Mouse (Mus musculus) limb, embryonic 15.5 days (tissue): ENCODE measurements around the gene Zmiz1. TPM values are rescaled to one million over a fixed set of nuclear protein-coding genes. Genes with fewer than 3 reads are reported as not detected.
A peak's percentile ranks its signal among the peaks of the same experiment; 100 is the strongest.

Experiments
- ATAC-seq: fragments of 200-750 bp; cut with Nextera tagmentation; 2 replicates; pipeline ENCODE4 v1.8.0; 2017; ENCODE audit warnings: low read depth, moderate TSS enrichment; ENCODE audit not compliant: insufficient number of reproducible peaks, low FRiP score, low TSS enrichment
- H3K27ac ChIP-seq: fragments of 300-500 bp; sonication (generic); 2 replicates; pipeline ENCODE4 v1.5.1; 2015; ENCODE audit warnings: moderate library complexity, mild to moderate bottlenecking, inconsistent platforms
- H3K27me3 ChIP-seq: fragments of 300-500 bp; sonication (generic); 2 replicates; pipeline ENCODE4 v1.6.1; 2015; ENCODE audit warnings: inconsistent platforms
- H3K36me3 ChIP-seq: fragments of 300-500 bp; sonication (generic); 2 replicates; pipeline ENCODE4 v1.6.1; 2015; ENCODE audit warnings: inconsistent platforms
- H3K4me1 ChIP-seq: fragments of 300-500 bp; sonication (generic); 2 replicates; pipeline ENCODE4 v1.6.1; 2015; ENCODE audit warnings: inconsistent platforms
- H3K4me2 ChIP-seq: fragments of 300-500 bp; sonication (generic); 2 replicates; pipeline ENCODE4 v1.6.1; 2015; ENCODE audit warnings: mild to moderate bottlenecking, inconsistent platforms
- H3K4me3 ChIP-seq: fragments of 300-500 bp; sonication (generic); 2 replicates; pipeline ENCODE4 v1.5.1; 2015; ENCODE audit warnings: mild to moderate bottlenecking, inconsistent platforms
- H3K9ac ChIP-seq: fragments of 300-500 bp; sonication (generic); 2 replicates; pipeline ENCODE4 v1.6.1; 2015; ENCODE audit warnings: inconsistent platforms
- H3K9me3 ChIP-seq: fragments of 300-500 bp; sonication (generic); 2 replicates; pipeline ENCODE4 v1.6.1; 2016; ENCODE audit warnings: inconsistent platforms
- WGBS: fragments of 180-500 bp; shearing (Covaris S2); methylation state at CpG from one replicate; pipeline ENCODE4 v1.1.7; 2015; 5-methylcytosine and 5-hydroxymethylcytosine counted together
- polyA plus RNA-seq: library from polyadenylated mRNA; unstranded; fragments of >200 nt; fragmentation: Nextera tagmentation; extraction: Ambion mirVana; gene quantifications from 2 replicates; pipeline ENCODE4 v1.2.1, GENCODE M21; 2015

Zmiz1 gene
- polyA plus RNA-seq, 1 experiment from 2014 or later: 50.5 TPM

DNA sequence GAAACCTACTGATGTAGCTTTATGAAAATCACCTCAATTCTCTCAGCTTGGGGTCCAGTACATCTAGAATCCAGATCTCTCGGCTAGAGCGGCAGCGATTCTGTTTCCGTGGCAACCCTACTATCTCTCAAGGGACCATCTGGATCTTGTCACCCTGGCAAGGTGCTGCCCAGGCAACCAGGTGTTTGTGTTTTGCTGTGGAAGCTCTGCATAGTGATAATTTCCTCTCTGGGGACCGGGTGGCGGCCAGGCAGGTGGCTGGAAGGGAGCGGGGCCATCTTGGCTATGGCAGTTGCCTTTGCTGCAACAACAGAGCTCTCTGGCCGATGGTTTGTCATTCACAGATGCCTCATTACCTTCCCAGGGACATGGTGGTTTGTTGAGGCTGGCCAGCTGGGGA lies 134.9 kb downstream of the Zmiz1 start:
- Histone ChIP-seq H3K9ac (no peak overlapping the region), H3K27ac (peak overlapping the region; percentile 67), H3K27me3 (no peaks in the 10 kb centered on the region), H3K4me1 (peaks cover 48% of the 10 kb centered on the region), H3K9me3 (no peaks in the 10 kb centered on the region), H3K36me3 (peaks cover 57% of the 10 kb centered on the region; the same call in 1 of the 2 replicates), H3K4me2 (no peak overlapping the region), H3K4me3 (no peak overlapping the region)
- 45% methylated on average over 8 of the region's 8 CpGs for WGBS
- ATAC-seq: no peak

DNA sequence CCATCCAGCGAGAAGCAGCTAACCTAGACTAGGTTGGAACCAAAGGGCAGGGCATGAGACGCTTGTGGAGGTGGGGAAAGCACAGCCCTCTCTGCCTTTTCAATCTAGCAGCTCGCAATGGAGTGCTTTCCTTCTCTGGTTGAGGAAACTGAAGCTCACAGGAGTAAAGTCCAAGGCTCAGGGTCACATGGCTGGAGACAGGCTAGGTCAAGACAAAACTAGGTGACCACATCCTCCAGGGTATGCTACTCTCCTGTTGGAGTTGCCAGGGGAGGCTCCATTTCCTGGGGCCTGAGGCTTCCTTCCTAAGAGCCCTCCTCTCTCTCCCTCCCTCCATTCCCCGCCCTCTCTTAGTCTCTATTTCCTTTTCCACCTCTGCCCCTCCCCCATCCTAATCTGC lies 135.6 kb downstream of the Zmiz1 start:
- no peak for ATAC-seq
- H3K27me3 ChIP-seq: no peaks in the 10 kb centered on the region
- H3K27ac ChIP-seq: peak overlapping the region; percentile 67
- no peak overlapping the region for H3K4me3 ChIP-seq
- no peak overlapping the region for H3K4me2 ChIP-seq
- no peaks in the 10 kb centered on the region for H3K9me3 ChIP-seq
- peaks cover 43% of the 10 kb centered on the region for H3K4me1 ChIP-seq
- peaks cover 58% of the 10 kb centered on the region; the same call in 1 of the 2 replicates for H3K36me3 ChIP-seq
- H3K9ac ChIP-seq: no peak overlapping the region
- WGBS: 49% methylated on average over 4 of the region's 4 CpGs

DNA sequence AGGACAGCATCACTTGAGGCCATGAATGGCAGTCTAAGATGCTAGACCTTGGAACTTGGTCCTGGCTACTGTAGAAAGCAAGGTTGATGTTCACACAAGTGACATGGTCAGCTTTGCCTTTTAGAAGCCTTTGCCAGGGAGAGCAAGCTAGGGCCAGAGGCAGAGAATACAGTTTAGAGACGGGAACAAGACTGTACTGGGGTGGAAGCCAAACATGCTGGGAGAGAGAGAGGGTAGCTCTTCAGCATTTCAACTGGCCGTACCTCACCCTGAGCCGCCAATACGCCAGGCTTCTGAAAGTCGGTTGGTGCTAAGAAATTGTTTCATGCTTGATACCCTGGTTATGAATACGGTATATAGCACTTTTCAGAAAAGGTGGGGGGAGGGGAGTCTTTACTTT lies 140.0 kb downstream of the Zmiz1 start:
- Histone ChIP-seq H3K27ac (no peak overlapping the region), H3K36me3 (peaks cover 48% of the 10 kb centered on the region; the same call in 1 of the 2 replicates), H3K4me2 (no peak overlapping the region), H3K27me3 (no peaks in the 10 kb centered on the region), H3K4me3 (no peak overlapping the region), H3K4me1 (peaks cover 61% of the 10 kb centered on the region), H3K9ac (no peak overlapping the region), H3K9me3 (no peaks in the 10 kb centered on the region)
- 81% methylated on average over 6 of the region's 6 CpGs for WGBS
- no peak for ATAC-seq

DNA sequence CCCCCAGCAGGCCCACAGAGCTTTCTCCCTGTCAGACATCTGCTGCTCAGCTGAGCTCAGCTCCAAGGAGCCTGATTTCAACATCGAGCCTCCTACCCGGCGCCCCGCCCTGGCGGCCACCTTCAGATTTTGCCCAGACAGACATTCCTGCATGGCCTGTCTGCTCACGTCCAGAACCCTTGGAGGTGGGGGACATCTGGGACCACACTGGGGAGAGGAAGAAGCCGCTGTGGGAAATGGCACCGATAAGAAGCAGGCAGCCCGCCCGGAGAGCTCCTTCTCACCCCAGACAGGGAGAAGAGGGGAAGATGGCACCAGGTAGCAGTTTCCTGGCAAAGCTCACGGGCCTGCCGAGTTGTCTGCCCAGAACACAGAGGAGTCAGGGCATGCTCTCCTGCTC lies 140.9 kb downstream of the Zmiz1 start:
- Histone ChIP-seq H3K36me3 (peaks cover 40% of the 10 kb centered on the region; the same call in 1 of the 2 replicates), H3K9me3 (no peaks in the 10 kb centered on the region), H3K27me3 (no peaks in the 10 kb centered on the region), H3K4me1 (peaks cover 60% of the 10 kb centered on the region), H3K4me3 (no peak overlapping the region), H3K4me2 (no peak overlapping the region), H3K9ac (no peak overlapping the region), H3K27ac (peak overlapping the region; percentile 69)
- 56% methylated on average over 12 of the region's 12 CpGs for WGBS
- ATAC-seq: no peak

DNA sequence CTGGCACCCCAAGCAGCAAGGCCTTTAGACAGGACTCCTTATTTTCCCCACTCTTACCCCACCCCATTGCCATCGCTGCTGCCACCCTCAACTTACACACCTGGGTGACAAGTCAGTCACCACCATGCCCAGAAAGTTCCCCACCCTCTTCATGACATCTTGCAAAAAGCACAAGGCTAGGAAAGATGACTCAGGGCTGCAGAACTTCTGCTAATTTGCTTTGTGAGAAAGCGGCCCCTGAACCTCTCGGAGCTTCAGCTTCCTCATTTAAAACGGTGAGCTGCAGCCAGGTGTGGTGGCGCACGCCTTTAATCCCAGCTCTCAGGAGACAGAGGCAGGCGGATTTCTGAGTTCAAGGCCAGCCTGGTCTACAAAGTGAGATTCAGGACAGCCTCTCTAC lies 141.4 kb downstream of the Zmiz1 start:
- H3K27ac ChIP-seq: peak overlapping the region; percentile 69
- H3K4me3 ChIP-seq: no peak overlapping the region
- H3K4me1 ChIP-seq: peaks cover 57% of the 10 kb centered on the region
- no peak overlapping the region for H3K9ac ChIP-seq
- H3K27me3 ChIP-seq: no peaks in the 10 kb centered on the region
- no peaks in the 10 kb centered on the region for H3K9me3 ChIP-seq
- WGBS: 64% methylated on average over 7 of the region's 7 CpGs
- ATAC-seq: no peak
- H3K4me2 ChIP-seq: no peak overlapping the region
- H3K36me3 ChIP-seq: peaks cover 36% of the 10 kb centered on the region; the same call in 1 of the 2 replicates

DNA sequence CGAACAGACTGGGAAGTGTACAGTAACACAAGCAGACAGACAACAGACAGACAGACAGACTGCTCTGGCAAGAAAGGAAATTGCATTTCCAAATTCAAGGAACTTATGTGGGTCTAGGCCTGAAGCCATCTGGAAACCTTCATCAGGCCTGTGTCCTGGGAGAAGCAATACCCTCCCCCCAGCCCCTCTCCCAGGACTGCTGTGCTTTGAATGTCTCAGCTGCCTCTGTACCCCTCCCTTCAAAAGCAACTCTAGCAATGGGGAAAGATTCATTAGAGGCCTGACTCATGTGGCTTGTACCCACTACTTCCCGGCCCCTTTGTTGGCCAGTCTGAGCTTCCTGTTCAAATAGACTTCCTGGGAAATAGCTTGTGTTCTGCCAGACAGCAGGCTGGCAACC lies 142.0 kb downstream of the Zmiz1 start:
- ATAC-seq: no peak
- no peaks in the 10 kb centered on the region for H3K27me3 ChIP-seq
- no peak overlapping the region for H3K9ac ChIP-seq
- H3K4me3 ChIP-seq: no peak overlapping the region
- WGBS: 41% methylated on average over 2 of the region's 2 CpGs
- no peaks in the 10 kb centered on the region for H3K9me3 ChIP-seq
- H3K4me1 ChIP-seq: peaks cover 63% of the 10 kb centered on the region
- H3K36me3 ChIP-seq: peaks cover 31% of the 10 kb centered on the region; the same call in 1 of the 2 replicates
- no peak overlapping the region for H3K4me2 ChIP-seq
- H3K27ac ChIP-seq: peak overlapping the region; percentile 69

DNA sequence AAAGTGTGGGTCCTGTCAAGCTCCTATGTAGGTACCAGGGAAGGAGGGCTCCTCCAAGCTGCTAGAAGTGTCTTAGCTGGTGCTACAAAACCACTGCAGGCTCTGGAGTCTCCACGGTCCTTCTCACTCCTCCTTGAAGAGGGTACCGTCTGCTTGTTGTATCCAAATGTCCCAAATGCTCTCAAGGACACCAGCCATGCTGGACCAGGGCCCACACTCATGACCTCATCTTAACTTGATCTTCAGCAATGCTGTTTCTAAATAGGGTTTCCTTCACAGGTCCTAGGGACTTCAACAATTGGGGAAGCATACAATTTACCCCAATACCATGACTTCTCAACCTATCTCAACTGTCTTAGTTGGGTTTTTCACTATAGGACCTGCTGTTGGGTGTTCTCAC lies 143.0 kb downstream of the Zmiz1 start:
- no peak for ATAC-seq
- Histone ChIP-seq H3K4me3 (no peak overlapping the region), H3K36me3 (peaks cover 30% of the 10 kb centered on the region; the same call in 1 of the 2 replicates), H3K4me2 (no peak overlapping the region), H3K27me3 (no peaks in the 10 kb centered on the region), H3K27ac (0 out of 2 replicates have a peak overlapping the region, but pooled peaks have one; percentile 69), H3K9me3 (no peaks in the 10 kb centered on the region), H3K9ac (no peak overlapping the region), H3K4me1 (peaks cover 73% of the 10 kb centered on the region)
- 85% methylated on average over 2 of the region's 2 CpGs for WGBS

DNA sequence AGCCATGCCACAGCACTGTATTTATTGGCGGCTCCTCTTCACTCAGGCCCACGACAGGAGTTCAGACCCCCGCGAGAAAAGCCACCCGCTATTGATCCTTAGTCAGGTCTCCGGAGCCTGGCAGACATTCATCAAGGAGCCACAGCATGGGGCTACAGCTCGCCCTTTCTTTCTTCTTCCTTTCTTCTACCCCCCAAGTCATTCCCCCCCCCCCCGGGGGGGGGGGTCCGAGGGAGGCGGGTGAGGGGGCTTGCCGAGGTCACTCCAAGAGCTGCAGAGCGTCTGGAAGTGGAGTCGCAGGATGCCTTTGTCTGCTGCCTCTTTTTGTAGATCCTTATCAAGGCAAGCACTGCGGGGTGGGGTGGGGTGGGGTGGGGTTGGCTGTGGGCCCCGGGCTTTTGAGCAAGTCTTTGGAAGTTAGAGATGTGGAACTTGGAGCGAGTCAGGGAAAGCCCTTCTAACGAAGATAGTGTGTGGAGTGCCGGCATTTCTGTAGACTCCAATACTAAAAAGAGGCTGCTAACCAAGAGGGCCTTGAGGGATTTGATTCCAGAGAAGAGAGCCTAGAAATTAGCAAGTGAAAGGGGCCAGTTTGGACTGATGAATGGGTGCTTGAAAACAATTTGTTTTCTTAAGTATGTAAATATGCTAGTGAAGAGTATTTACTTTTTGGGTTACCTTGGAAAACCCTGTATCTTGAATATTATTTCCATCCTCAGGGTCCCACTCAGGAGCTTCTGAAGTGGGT lies 145.6 kb downstream of the Zmiz1 start:
- 0 out of 2 replicates have a peak, but pooled peaks cover 13% of the 10 kb centered on the region for H3K36me3 ChIP-seq
- peaks cover 92% of the 10 kb centered on the region for H3K4me1 ChIP-seq
- H3K4me3 ChIP-seq: no peak overlapping the region
- peak overlapping the region; percentile 30; the same call in 1 of the 2 replicates for H3K27ac ChIP-seq
- H3K27me3 ChIP-seq: no peaks in the 10 kb centered on the region
- no peak for ATAC-seq
- H3K4me2 ChIP-seq: no peak overlapping the region
- no peak overlapping the region for H3K9ac ChIP-seq
- no peaks in the 10 kb centered on the region for H3K9me3 ChIP-seq
- WGBS: 22% methylated on average over 18 of the region's 18 CpGs

DNA sequence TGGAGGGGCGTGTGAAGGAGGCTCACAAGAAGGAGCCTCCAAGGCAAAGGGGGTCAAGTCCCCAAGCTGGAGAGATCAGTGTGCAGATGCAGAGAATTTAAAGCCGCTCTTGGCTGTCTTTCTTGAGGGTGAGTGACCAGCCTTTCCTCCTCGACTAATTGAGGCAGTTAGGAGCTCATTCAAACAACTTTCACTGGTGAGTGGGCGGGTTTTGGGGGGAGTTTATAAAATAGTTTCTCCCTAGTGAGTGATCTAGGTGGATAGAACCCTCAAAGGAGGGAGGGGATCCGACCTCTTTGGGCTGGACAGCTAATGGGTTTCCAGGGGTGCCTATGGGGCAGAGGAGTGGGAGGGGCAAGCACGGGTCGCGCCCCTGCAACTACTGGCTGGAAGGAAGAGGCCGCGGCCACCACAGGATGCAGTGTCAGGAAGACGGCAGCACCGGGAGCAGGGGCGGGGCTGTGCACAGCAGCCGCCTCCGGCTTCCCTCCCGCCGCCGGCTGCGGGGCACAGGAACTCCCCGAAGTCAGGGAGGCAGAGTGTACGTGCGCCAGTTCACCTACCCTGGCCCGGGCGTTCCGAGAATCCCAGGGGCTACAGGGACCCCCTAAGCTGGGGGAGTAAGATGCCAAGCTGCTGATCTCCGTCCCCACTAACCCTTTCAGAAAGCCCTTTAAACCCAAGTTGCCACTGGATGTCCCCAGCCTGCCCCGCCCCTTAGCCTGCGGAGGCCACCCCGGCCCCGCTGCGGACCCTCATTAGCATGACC lies 147.6 kb downstream of the Zmiz1 start:
- no peaks in the 10 kb centered on the region for H3K27me3 ChIP-seq
- H3K4me1 ChIP-seq: peaks cover 93% of the 10 kb centered on the region
- H3K4me2 ChIP-seq: peak overlapping the region; percentile 96
- H3K9me3 ChIP-seq: no peaks in the 10 kb centered on the region
- ATAC-seq: peak; percentile 49; the same call in 1 of the 2 replicates
- peak overlapping the region; percentile 67 for H3K4me3 ChIP-seq
- WGBS: 3% methylated on average over 31 of the region's 31 CpGs
- peak overlapping the region; percentile 69 for H3K9ac ChIP-seq
- H3K36me3 ChIP-seq: no peaks in the 10 kb centered on the region
- H3K27ac ChIP-seq: peak overlapping the region; percentile 90

DNA sequence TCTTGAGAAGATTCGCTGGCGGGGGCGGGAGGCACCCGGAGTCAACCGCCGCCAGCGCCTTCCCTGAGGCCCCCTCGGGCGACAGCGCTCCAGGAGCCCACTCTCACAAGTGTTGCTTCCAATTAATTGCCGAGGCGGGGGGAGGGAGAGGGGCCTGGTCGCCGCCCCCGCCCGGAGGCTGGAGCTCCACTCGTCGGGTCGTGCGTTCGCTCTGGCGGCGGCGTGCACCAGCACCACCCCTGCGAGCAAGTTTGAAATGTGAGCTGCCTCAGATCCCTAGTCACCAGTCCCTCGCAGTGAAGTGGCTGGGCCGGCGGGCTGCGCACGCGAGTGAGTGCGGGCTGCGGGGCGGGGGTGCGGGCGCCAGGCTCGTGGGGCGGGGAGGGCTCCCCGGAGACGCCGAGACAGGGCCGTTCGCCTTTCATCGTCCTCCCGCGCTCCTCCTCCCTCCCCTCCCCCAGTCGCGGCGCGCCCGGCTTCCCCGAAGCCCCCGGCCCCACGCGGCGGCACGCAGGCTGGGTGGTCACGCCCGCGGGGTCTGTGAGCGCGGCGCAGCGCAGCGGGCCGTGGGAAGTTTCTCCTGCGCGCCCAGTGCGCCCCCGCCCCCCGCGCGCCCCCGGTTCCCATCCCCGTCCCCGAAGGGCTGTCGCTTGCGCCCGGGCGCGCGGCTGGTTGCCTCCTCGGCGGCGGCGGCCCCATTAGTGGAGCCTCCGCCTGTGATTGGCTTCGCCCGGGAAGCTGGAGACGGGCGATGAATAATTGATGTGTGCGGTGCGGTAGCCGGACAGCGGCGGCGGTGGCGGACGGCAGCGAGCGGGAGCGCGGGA lies 148.4 kb downstream of the Zmiz1 start:
- WGBS: under 1% methylated on average over 61 of the region's 103 CpGs
- peak overlapping the region; percentile 96 for H3K4me2 ChIP-seq
- H3K4me1 ChIP-seq: peaks cover 93% of the 10 kb centered on the region
- no peaks in the 10 kb centered on the region for H3K9me3 ChIP-seq
- no peaks in the 10 kb centered on the region for H3K36me3 ChIP-seq
- H3K9ac ChIP-seq: peak overlapping the region; percentile 69
- no peaks in the 10 kb centered on the region for H3K27me3 ChIP-seq
- H3K27ac ChIP-seq: peak overlapping the region; percentile 90
- H3K4me3 ChIP-seq: peak overlapping the region; percentile 67
- peak; percentile 60 for ATAC-seq

DNA sequence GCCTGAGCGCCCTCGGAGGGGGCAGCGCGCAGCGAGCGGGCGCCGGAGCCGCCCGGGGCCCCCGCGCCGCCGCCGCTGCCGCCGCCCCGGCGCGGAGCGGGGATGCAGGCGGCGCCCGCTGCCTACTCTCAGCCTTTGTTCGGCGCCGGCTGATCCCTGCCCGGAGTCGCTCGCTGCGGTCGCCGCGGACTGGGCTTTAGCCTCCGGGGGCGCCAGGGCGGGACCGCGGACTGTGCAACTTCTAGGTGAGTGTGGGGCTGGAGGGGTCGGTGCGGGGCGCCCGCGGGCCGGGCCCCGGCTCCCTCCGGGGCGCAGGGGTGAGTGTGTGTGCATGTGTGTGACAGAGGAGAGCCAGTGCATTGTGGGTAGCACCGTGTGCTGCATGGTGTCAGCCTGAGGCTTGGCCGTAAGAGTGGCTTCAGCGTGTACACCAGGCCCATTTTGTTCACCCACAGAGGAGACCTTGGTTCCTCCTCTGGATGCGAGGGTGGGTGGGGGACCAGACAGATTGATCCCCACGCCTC lies 149.0 kb downstream of the Zmiz1 start:
- peak; percentile 42; the same call in 1 of the 2 replicates for ATAC-seq
- H3K9ac ChIP-seq: peak overlapping the region; percentile 69
- WGBS: 2% methylated on average over 40 of the region's 53 CpGs

More for the DNA sequence above, 149.0 kb downstream of the Zmiz1 start:
- H3K4me3 ChIP-seq: peak overlapping the region; percentile 67
- H3K4me2 ChIP-seq: peak overlapping the region; percentile 96
- no peaks in the 10 kb centered on the region for H3K36me3 ChIP-seq
- peaks cover 88% of the 10 kb centered on the region for H3K4me1 ChIP-seq
- H3K27ac ChIP-seq: peak overlapping the region; percentile 90
- no peaks in the 10 kb centered on the region for H3K9me3 ChIP-seq
- no peaks in the 10 kb centered on the region for H3K27me3 ChIP-seq
